Mouse (Mus musculus) kidney, embryonic 16.5 days (tissue): ENCODE measurements around the gene Slc36a3. TPM values are rescaled to one million over a fixed set of nuclear protein-coding genes. Genes with fewer than 3 reads are reported as not detected.
"Not testable (repeated sequence)": the region's sequence is repeated elsewhere in the genome, so short reads cannot be mapped to it uniquely, and the experiment has no call there.

Experiments used
- ATAC-seq: fragments of 200-750 bp; cut with Nextera tagmentation; 2 replicates; pipeline ENCODE4 v1.8.0; 2017; ENCODE audit warnings: moderate TSS enrichment; ENCODE audit not compliant: low FRiP score, low TSS enrichment
- H3K27ac ChIP-seq: fragments of 300-500 bp; sonication (generic); 2 replicates; pipeline ENCODE4 v1.5.1; 2014; ENCODE audit warnings: low read length
- H3K27me3 ChIP-seq: fragments of 300-500 bp; sonication (generic); 2 replicates; pipeline ENCODE4 v1.6.1; 2014; ENCODE audit warnings: low read length, control low read depth, mixed read lengths; ENCODE audit not compliant: insufficient read depth
- H3K36me3 ChIP-seq: fragments of 300-500 bp; sonication (generic); 2 replicates; pipeline ENCODE4 v1.6.1; 2014; ENCODE audit warnings: low read length, control low read depth, mixed read lengths; ENCODE audit not compliant: insufficient read depth
- H3K4me1 ChIP-seq: fragments of 300-500 bp; sonication (generic); 2 replicates; pipeline ENCODE4 v1.6.1; 2014; ENCODE audit warnings: low read length, control low read depth, mixed read lengths; ENCODE audit not compliant: insufficient read depth
- H3K4me2 ChIP-seq: fragments of 300-500 bp; sonication (generic); replicated peaks from 2 replicates; pipeline ENCODE4 v1.6.1; 2014; ENCODE audit warnings: low read depth, low read length
- H3K4me3 ChIP-seq: fragments of 300-500 bp; sonication (generic); 2 replicates; pipeline ENCODE4 v1.5.1; 2014; ENCODE audit warnings: mild to moderate bottlenecking, low read length
- H3K9ac ChIP-seq: fragments of 300-500 bp; sonication (generic); replicated peaks from 2 replicates; pipeline ENCODE4 v1.6.1; 2014; ENCODE audit warnings: low read length
- H3K9me3 ChIP-seq: fragments of 300-500 bp; sonication (generic); 2 replicates; pipeline ENCODE4 v1.6.1; 2016; ENCODE audit warnings: low read length, control low read depth
- WGBS: fragments of 180-500 bp; shearing (Covaris S2); extraction: QIAGEN DNeasy Blood & Tissue Kit; methylation state at CpG from one replicate; pipeline ENCODE4 v1.1.7; 2014; 5-methylcytosine and 5-hydroxymethylcytosine counted together
- polyA plus RNA-seq: library from polyadenylated mRNA; unstranded; fragments of >200 nt; fragmentation: Nextera tagmentation; extraction: Ambion mirVana; gene quantifications from 2 replicates; pipeline ENCODE4 v1.2.1, GENCODE M21; 2015

Gene Slc36a3
- polyA plus RNA-seq, 1 experiment from 2014 or later: not detected

GRCm38 (mm10) chr11:55114291-55114690 lies 37.2 kb downstream of the Slc36a3 start:
- no peak for ATAC-seq
- H3K9ac ChIP-seq: no peak overlapping the region
- no peaks in the 10 kb centered on the region for H3K27me3 ChIP-seq
- no peaks in the 10 kb centered on the region for H3K36me3 ChIP-seq
- WGBS: 82% methylated on average over 2 of the region's 2 CpGs
- no peak overlapping the region for H3K4me3 ChIP-seq
- peaks cover 18% of the 10 kb centered on the region for H3K4me1 ChIP-seq
- no peak overlapping the region for H3K4me2 ChIP-seq
- 0 out of 2 replicates have a peak, but pooled peaks cover 4% of the 10 kb centered on the region for H3K9me3 ChIP-seq
- H3K27ac ChIP-seq: no peak overlapping the region

GRCm38 (mm10) chr11:55113861-55114250 lies 37.7 kb downstream of the Slc36a3 start:
- H3K27me3 ChIP-seq, H3K9ac ChIP-seq, ATAC-seq, H3K27ac ChIP-seq, H3K4me3 ChIP-seq, H3K36me3 ChIP-seq, H3K4me2 ChIP-seq, H3K9me3 ChIP-seq: not testable (repeated sequence)
- H3K4me1 ChIP-seq: peaks cover 18% of the 10 kb centered on the region
- 15% methylated on average over 4 of the region's 4 CpGs for WGBS

GRCm38 (mm10) chr11:55113209-55113860 lies 38.2 kb downstream of the Slc36a3 start:
- no peaks in the 10 kb centered on the region for H3K36me3 ChIP-seq
- ATAC-seq: peak; percentile 55; the same call in 1 of the 2 replicates
- H3K27ac ChIP-seq: peak overlapping the region; percentile 39; the same call in 1 of the 2 replicates
- H3K4me1 ChIP-seq: peaks cover 18% of the 10 kb centered on the region
- 0 out of 2 replicates have a peak, but pooled peaks cover 4% of the 10 kb centered on the region for H3K9me3 ChIP-seq
- no peak overlapping the region for H3K9ac ChIP-seq
- H3K4me2 ChIP-seq: no peak overlapping the region
- 64% methylated on average over 7 of the region's 7 CpGs for WGBS
- no peaks in the 10 kb centered on the region for H3K27me3 ChIP-seq
- no peak overlapping the region for H3K4me3 ChIP-seq

- peak overlapping the region; percentile 67 for H3K27ac ChIP-seq
- peaks cover 18% of the 10 kb centered on the region for H3K4me1 ChIP-seq
- H3K36me3 ChIP-seq: no peaks in the 10 kb centered on the region
- H3K9me3 ChIP-seq: 0 out of 2 replicates have a peak, but pooled peaks cover 4% of the 10 kb centered on the region
- peak; percentile 93 for ATAC-seq
- no peak overlapping the region for H3K9ac ChIP-seq
- no peak overlapping the region for H3K4me3 ChIP-seq
- no peak overlapping the region for H3K4me2 ChIP-seq
- no peaks in the 10 kb centered on the region for H3K27me3 ChIP-seq
- 16% methylated on average over 7 of the region's 7 CpGs for WGBS
Measured at GRCm38 (mm10) chr11:55110566-55111169, 40.8 kb downstream of the Slc36a3 start.

GRCm38 (mm10) chr11:55109521-55110300 lies 41.8 kb downstream of the Slc36a3 start:
- peaks cover 18% of the 10 kb centered on the region for H3K4me1 ChIP-seq
- no peaks in the 10 kb centered on the region for H3K9me3 ChIP-seq
- no peaks in the 10 kb centered on the region for H3K27me3 ChIP-seq
- no peak overlapping the region for H3K4me3 ChIP-seq
- no peak overlapping the region for H3K4me2 ChIP-seq
- H3K9ac ChIP-seq: no peak overlapping the region
- no peak for ATAC-seq
- WGBS: 87% methylated on average over 7 of the region's 7 CpGs
- no peak overlapping the region for H3K27ac ChIP-seq
- H3K36me3 ChIP-seq: 0 out of 2 replicates have a peak, but pooled peaks cover 3% of the 10 kb centered on the region

GRCm38 (mm10) chr11:55106636-55107035 lies 44.9 kb downstream of the Slc36a3 start:
- no peak overlapping the region for H3K9ac ChIP-seq
- 0 out of 2 replicates have a peak, but pooled peaks cover 4% of the 10 kb centered on the region for H3K36me3 ChIP-seq
- no peak overlapping the region for H3K27ac ChIP-seq
- H3K4me1 ChIP-seq: peaks cover 19% of the 10 kb centered on the region
- 90% methylated on average over 1 of the region's 1 CpGs for WGBS
- H3K9me3 ChIP-seq: no peaks in the 10 kb centered on the region
- H3K4me3 ChIP-seq: no peak overlapping the region
- no peak for ATAC-seq
- H3K27me3 ChIP-seq: no peaks in the 10 kb centered on the region
- H3K4me2 ChIP-seq: no peak overlapping the region

- no peak overlapping the region for H3K4me3 ChIP-seq
- H3K27ac ChIP-seq: no peak overlapping the region
- 0 out of 2 replicates have a peak, but pooled peaks cover 4% of the 10 kb centered on the region for H3K36me3 ChIP-seq
- no peaks in the 10 kb centered on the region for H3K9me3 ChIP-seq
- 62% methylated on average over 4 of the region's 4 CpGs for WGBS
- ATAC-seq: no peak; the same call in 1 of the 2 replicates
- H3K4me1 ChIP-seq: peaks cover 8% of the 10 kb centered on the region
- H3K4me2 ChIP-seq: no peak overlapping the region
- H3K9ac ChIP-seq: no peak overlapping the region
- H3K27me3 ChIP-seq: no peaks in the 10 kb centered on the region
Measured at GRCm38 (mm10) chr11:55105389-55105788, 46.1 kb downstream of the Slc36a3 start.

GRCm38 (mm10) chr11:55103229-55103628 lies 48.3 kb downstream of the Slc36a3 start:
- Histone ChIP-seq H3K27ac (no peak overlapping the region), H3K4me1 (0 out of 2 replicates have a peak, but pooled peaks cover 5% of the 10 kb centered on the region), H3K4me2 (no peak overlapping the region), H3K4me3 (no peak overlapping the region), H3K36me3 (0 out of 2 replicates have a peak, but pooled peaks cover 4% of the 10 kb centered on the region), H3K9me3 (no peaks in the 10 kb centered on the region), H3K9ac (no peak overlapping the region), H3K27me3 (no peaks in the 10 kb centered on the region)
- no peak for ATAC-seq
- WGBS: 70% methylated on average over 3 of the region's 3 CpGs

GRCm38 (mm10) chr11:55102015-55102414 lies 49.5 kb downstream of the Slc36a3 start:
- H3K9me3 ChIP-seq: no peaks in the 10 kb centered on the region
- no peak overlapping the region for H3K27ac ChIP-seq
- no peaks in the 10 kb centered on the region for H3K27me3 ChIP-seq
- no peak overlapping the region for H3K9ac ChIP-seq
- 0 out of 2 replicates have a peak, but pooled peaks cover 4% of the 10 kb centered on the region for H3K36me3 ChIP-seq
- WGBS: 84% methylated on average over 3 of the region's 3 CpGs
- peaks cover 8% of the 10 kb centered on the region; the same call in 1 of the 2 replicates for H3K4me1 ChIP-seq
- H3K4me3 ChIP-seq: no peak overlapping the region
- H3K4me2 ChIP-seq: no peak overlapping the region
- no peak for ATAC-seq
